ENCODE assay signal across 8 mouse cellular contexts in the genomic region with DNA sequence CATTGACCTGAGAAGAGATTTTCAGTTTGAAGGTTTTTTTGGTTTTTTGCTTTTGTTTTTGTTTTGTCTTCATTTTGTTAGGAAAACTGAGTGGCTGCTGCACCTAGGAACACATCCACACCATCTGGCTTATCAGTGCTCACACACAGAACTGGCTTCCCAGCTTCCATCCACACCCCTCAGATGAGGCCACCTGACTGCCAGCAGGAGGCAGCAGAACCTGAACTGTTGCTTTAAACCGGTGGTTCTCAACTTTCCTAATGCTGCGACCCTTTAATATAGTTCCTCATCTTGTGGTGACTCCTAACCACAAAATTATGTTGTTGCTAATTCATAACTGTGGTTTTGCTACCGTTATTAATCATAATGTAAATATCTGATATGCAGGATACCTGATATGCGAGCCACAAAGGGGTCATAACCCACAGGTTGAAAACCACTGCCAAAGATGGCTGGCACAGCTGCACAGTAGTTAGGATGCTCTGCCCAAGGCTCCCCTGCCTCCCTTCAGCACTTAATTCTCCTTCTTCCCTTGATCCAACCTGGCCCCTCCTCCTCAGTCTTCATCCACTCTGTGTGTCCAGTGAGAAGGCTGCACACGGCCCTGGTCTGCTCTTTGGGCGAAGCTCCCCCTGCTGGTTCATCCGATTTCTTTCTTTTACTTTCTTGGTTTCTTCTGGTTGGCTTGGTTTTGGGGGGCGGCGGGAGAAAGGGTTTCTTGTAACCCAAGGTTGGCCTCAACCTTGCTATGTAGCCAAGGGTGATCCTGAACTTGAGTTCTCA.
DNase-seq lines count a peak whose midpoint lies in the region; ATAC-seq and TF ChIP-seq lines count a peak whose summit lies in the region.

No protein-coding gene starts in this region.

- TF ChIP-seq CTCF in liver, embryonic 14.5 days (IDR thresholded peaks at IDR 0.05; ENCODE audit: low read depth), result peak; percentile 55

- no peaks in the 10 kb centered on the region for H3K27me3 ChIP-seq in liver, embryonic 14.5 days (ENCODE audit: control insufficient read depth, insufficient read depth, low read length)
- H3K27me3 ChIP-seq in hindbrain, embryonic 12.5 days, result no peaks in the 10 kb centered on the region

- no peaks in the 10 kb centered on the region for H3K9me3 ChIP-seq in liver, embryonic 14.5 days (ENCODE audit: control insufficient read depth, low read length)
- H3K9me3 ChIP-seq in hindbrain, embryonic 12.5 days (replicated peaks), result no peaks in the 10 kb centered on the region

- no peak for TF ChIP-seq EP300 in liver, embryonic 14.5 days (IDR thresholded peaks at IDR 0.05; ENCODE audit: low read depth)

- H3K9ac ChIP-seq in liver, embryonic 14.5 days (replicated peaks), result no peak overlapping the region
- H3K9ac ChIP-seq in hindbrain, embryonic 12.5 days, result no peak overlapping the region

- H3K4me3 ChIP-seq in liver, embryonic 14.5 days (ENCODE audit: insufficient read depth in 1 of 2, low read depth in 2 of 2, low read length in 2 of 2), result no peak overlapping the region
- no peak overlapping the region for H3K4me3 ChIP-seq in hindbrain, embryonic 12.5 days

- intact Hi-C loops in left cerebral cortex, postnatal 4 days (cut with DNase I), result no loop called here
- intact Hi-C loops in left cerebral cortex, postnatal 14 days (cut with DNase I), result no loop called here

- no peak overlapping the region for H3K4me2 ChIP-seq in liver, embryonic 14.5 days (ENCODE audit: low read depth)
- no peak overlapping the region for H3K4me2 ChIP-seq in hindbrain, embryonic 12.5 days (replicated peaks)

- ATAC-seq in CD4-positive, CD25-positive, alpha-beta regulatory T cell, adult 4 months, result no peak
- ATAC-seq in liver, embryonic 14.5 days (ENCODE audit: insufficient read depth), result no peak
- no peak for ATAC-seq in hindbrain, embryonic 12.5 days (ENCODE audit: low FRiP score)

- H3K4me1 ChIP-seq in liver, embryonic 14.5 days (replicated peaks; ENCODE audit: control insufficient read depth in 2 of 2, insufficient read depth in 2 of 2, low read length in 1 of 2), result no peaks in the 10 kb centered on the region
- H3K4me1 ChIP-seq in hindbrain, embryonic 12.5 days, result no peaks in the 10 kb centered on the region

- DNase-seq in CD4-positive, CD25-positive, alpha-beta regulatory T cell, adult 2 months (ENCODE audit: low read depth, low spot score), result peak; percentile 35
- peak; percentile 26 for DNase-seq in left cerebral cortex, postnatal 4 days
- DNase-seq in left cerebral cortex, postnatal 14 days (ENCODE audit: low spot score in 2 of 2), result no peak
- peak; percentile 76 for DNase-seq in embryo, embryonic 10.5 days (ENCODE audit: low spot score)
- DNase-seq in liver, embryonic 14.5 days (ENCODE audit: low read depth in 3 of 3, low spot score in 3 of 3), result peak in 1 of 3 experiments; percentile 10
- DNase-seq in yolk sac, embryonic 10.5 days (ENCODE audit: low spot score), result peak; percentile 4

- H3K27ac ChIP-seq in liver, embryonic 14.5 days, result no peak overlapping the region
- H3K27ac ChIP-seq in hindbrain, embryonic 12.5 days, result no peak overlapping the region

- 43% methylated on average over 9 of the region's 9 CpGs for WGBS in liver, embryonic 14.5 days (ENCODE audit: insufficient replicate concordance)
- 66% methylated on average over 9 of the region's 9 CpGs for WGBS in hindbrain, embryonic 12.5 days

- H3K36me3 ChIP-seq in liver, embryonic 14.5 days (replicated peaks; ENCODE audit: control insufficient read depth, insufficient read depth, low read depth), result no peaks in the 10 kb centered on the region
- no peaks in the 10 kb centered on the region for H3K36me3 ChIP-seq in hindbrain, embryonic 12.5 days

Comparison
In these comparisons a context has a peak if more than half of its experiments do, and no peak if none do; other contexts are left out.
1. DNase-seq: peak in CD4-positive, CD25-positive, alpha-beta regulatory T cell, adult 2 months (single experiment), left cerebral cortex, postnatal 4 days (single experiment), embryo, embryonic 10.5 days (single experiment) and yolk sac, embryonic 10.5 days (single experiment); none in left cerebral cortex, postnatal 14 days (0 of 2).